ENCODE assay signal across 27 mouse cellular contexts in genomic region chr10:8185586-8185985, GRCm38 (mm10).
A peak's percentile ranks its signal among the peaks of the same experiment; 100 is the strongest.
DNase-seq lines count a peak whose midpoint lies in the region; ATAC-seq and TF ChIP-seq lines count a peak whose summit lies in the region.
"Had no signal": no experiment of that assay in that cellular context is flagged by ENCODE, and none has a peak within 500 bp of the region (broad histone marks: within the 10 kb centered on the region; RNA-seq: fewer than 3 reads in every experiment).

No protein-coding gene starts in this region.

- no peaks in the 10 kb centered on the region; the same call in 1 of the 2 replicates for H3K4me1 ChIP-seq in intestine, embryonic 15.5 days (replicated peaks)
- H3K4me1 ChIP-seq in intestine, postnatal 0 days (replicated peaks; ENCODE audit: control insufficient read depth, insufficient read depth, low read length) = no peaks in the 10 kb centered on the region
- no peaks in the 10 kb centered on the region for H3K4me1 ChIP-seq in midbrain, embryonic 11.5 days (ENCODE audit: control insufficient read depth, insufficient read depth, low read length)
- no peaks in the 10 kb centered on the region for H3K4me1 ChIP-seq in midbrain, embryonic 13.5 days (replicated peaks)
- H3K4me1 ChIP-seq: embryonic facial prominence, embryonic 12.5 days had no signal

- no peaks in the 10 kb centered on the region for H3K9me3 ChIP-seq in intestine, embryonic 15.5 days
- H3K9me3 ChIP-seq in intestine, postnatal 0 days (ENCODE audit: control insufficient read depth) = no peaks in the 10 kb centered on the region
- H3K9me3 ChIP-seq in midbrain, embryonic 11.5 days (ENCODE audit: control insufficient read depth, low read length) = no peaks in the 10 kb centered on the region
- H3K9me3 ChIP-seq in midbrain, embryonic 13.5 days = no peaks in the 10 kb centered on the region
- H3K9me3 ChIP-seq: embryonic facial prominence, embryonic 12.5 days had no signal

- no peak overlapping the region for H3K4me2 ChIP-seq in intestine, embryonic 15.5 days (replicated peaks)
- H3K4me2 ChIP-seq in intestine, postnatal 0 days (replicated peaks; ENCODE audit: low read depth) = no peak overlapping the region
- no peak overlapping the region for H3K4me2 ChIP-seq in midbrain, embryonic 11.5 days
- no peak overlapping the region for H3K4me2 ChIP-seq in midbrain, embryonic 13.5 days (replicated peaks)
- H3K4me2 ChIP-seq: embryonic facial prominence, embryonic 12.5 days had no signal

- no peaks in the 10 kb centered on the region for H3K36me3 ChIP-seq in intestine, embryonic 15.5 days
- H3K36me3 ChIP-seq in intestine, postnatal 0 days (ENCODE audit: control insufficient read depth, insufficient read depth) = no peaks in the 10 kb centered on the region
- no peaks in the 10 kb centered on the region for H3K36me3 ChIP-seq in midbrain, embryonic 11.5 days (ENCODE audit: control insufficient read depth, insufficient read depth, low read length)
- H3K36me3 ChIP-seq in midbrain, embryonic 13.5 days = no peaks in the 10 kb centered on the region
- H3K36me3 ChIP-seq: embryonic facial prominence, embryonic 12.5 days had no signal

- WGBS in intestine, embryonic 15.5 days = 61% methylated on average over 4 of the region's 4 CpGs
- 54% methylated on average over 4 of the region's 4 CpGs for WGBS in intestine, postnatal 0 days
- WGBS in midbrain, embryonic 11.5 days = 86% methylated on average over 4 of the region's 4 CpGs
- 85% methylated on average over 4 of the region's 4 CpGs for WGBS in midbrain, embryonic 13.5 days

- DNase-seq in adrenal gland, postnatal 10 days = peak; percentile 42
- no peak for DNase-seq in adrenal gland, adult 18-20 months (ENCODE audit: low spot score in 2 of 2)
- peak; percentile 60 for DNase-seq in midbrain, embryonic 11.5 days (ENCODE audit: low spot score, missing footprints)
- no peak for DNase-seq in cerebellum, adult 11 months
- DNase-seq: adrenal gland, adult 8-10 months; cerebellum, adult 18-20 months; cerebellum, postnatal 10 days; gastrocnemius, postnatal 10 days; heart, postnatal 14 days; kidney, adult 8-10 months; kidney, postnatal 4 days; liver; lung, adult 2 months; lung, postnatal 14 days; right cerebral cortex, postnatal 25 days; spleen, adult 18-20 months; thymus, postnatal 4 days had no signal

- no peak overlapping the region for H3K4me3 ChIP-seq in intestine, embryonic 15.5 days (replicated peaks)
- no peak overlapping the region for H3K4me3 ChIP-seq in intestine, postnatal 0 days (ENCODE audit: low read depth, low read length)
- H3K4me3 ChIP-seq in midbrain, embryonic 11.5 days (ENCODE audit: low read depth, low read length) = no peak overlapping the region
- no peak overlapping the region for H3K4me3 ChIP-seq in midbrain, embryonic 13.5 days (replicated peaks)
- H3K4me3 ChIP-seq: embryonic facial prominence, embryonic 12.5 days had no signal

- TF ChIP-seq CTCF in intestine, postnatal 0 days (IDR thresholded peaks at IDR 0.05; ENCODE audit: low read depth) = no peak

- H3K27ac ChIP-seq in intestine, embryonic 15.5 days = no peak overlapping the region
- no peak overlapping the region for H3K27ac ChIP-seq in intestine, postnatal 0 days (ENCODE audit: low read depth, low read length)
- H3K27ac ChIP-seq in midbrain, embryonic 11.5 days (ENCODE audit: low read depth, low read length) = no peak overlapping the region
- H3K27ac ChIP-seq in midbrain, embryonic 13.5 days = no peak overlapping the region
- H3K27ac ChIP-seq: embryonic facial prominence, embryonic 12.5 days; kidney, postnatal 0 days had no signal

- no peaks in the 10 kb centered on the region for H3K27me3 ChIP-seq in intestine, embryonic 15.5 days (replicated peaks)
- H3K27me3 ChIP-seq in intestine, postnatal 0 days (replicated peaks; ENCODE audit: control insufficient read depth, insufficient read depth, low read length) = no peaks in the 10 kb centered on the region
- H3K27me3 ChIP-seq in midbrain, embryonic 11.5 days (ENCODE audit: control insufficient read depth, insufficient read depth, low read length) = no peaks in the 10 kb centered on the region
- no peaks in the 10 kb centered on the region for H3K27me3 ChIP-seq in midbrain, embryonic 13.5 days
- H3K27me3 ChIP-seq: CH12.LX; embryonic facial prominence, embryonic 12.5 days had no signal

- no peak overlapping the region for H3K9ac ChIP-seq in intestine, embryonic 15.5 days
- H3K9ac ChIP-seq in intestine, postnatal 0 days (ENCODE audit: low read depth, low read length) = no peak overlapping the region
- H3K9ac ChIP-seq in midbrain, embryonic 11.5 days (ENCODE audit: low read length) = no peak overlapping the region
- H3K9ac ChIP-seq in midbrain, embryonic 13.5 days (replicated peaks) = no peak overlapping the region
- H3K9ac ChIP-seq: embryonic facial prominence, embryonic 12.5 days had no signal

- peak; percentile 25; the same call in 1 of the 2 replicates for ATAC-seq in intestine, embryonic 15.5 days
- ATAC-seq in intestine, postnatal 0 days = no peak
- ATAC-seq in midbrain, embryonic 11.5 days (ENCODE audit: low FRiP score) = no peak
- no peak for ATAC-seq in midbrain, embryonic 13.5 days
- ATAC-seq: activated CD4-positive, CD25-positive, alpha-beta regulatory T cell, adult 4 months; forebrain, embryonic 16.5 days; hindbrain, embryonic 16.5 days; midbrain, embryonic 16.5 days had no signal

Comparison
In these comparisons a context has a peak if more than half of its experiments do, and no peak if none do; other contexts are left out.
1. DNase-seq: peak in adrenal gland, postnatal 10 days (single experiment) and midbrain, embryonic 11.5 days (single experiment); none in adrenal gland, adult 18-20 months (0 of 2) and cerebellum, adult 11 months (single experiment).